Mouse (Mus musculus): ENCODE results near the gene Mettl7a2.
"Not testable (repeated sequence)": the region's sequence is repeated elsewhere in the genome, so short reads cannot be mapped to it uniquely, and the experiment has no call there.

Mettl7a2 gene

DNA sequence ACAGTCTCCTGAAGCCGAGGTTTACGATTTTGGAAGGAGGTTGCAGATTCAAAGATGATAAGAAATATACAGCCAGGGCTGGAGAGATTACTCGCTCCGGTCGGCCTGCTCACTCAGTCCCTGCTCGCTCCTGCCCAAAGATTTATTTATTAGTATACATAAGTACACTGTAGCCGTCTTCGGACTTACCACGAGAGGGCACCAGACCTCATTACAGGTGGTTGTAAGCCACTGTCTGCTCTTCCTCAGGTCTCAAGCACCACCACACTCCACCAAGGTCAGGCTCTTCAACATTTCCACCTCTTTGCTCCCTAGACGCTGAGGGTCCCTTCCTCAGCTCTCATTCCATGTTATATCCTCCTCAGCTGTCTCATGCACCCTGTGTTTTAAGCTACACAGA is 15.2 kb upstream of the Mettl7a2 start:
- peak; percentile 67 to 72 for DNase-seq (ENCODE audit: low spot score in 2 of 2)

DNA sequence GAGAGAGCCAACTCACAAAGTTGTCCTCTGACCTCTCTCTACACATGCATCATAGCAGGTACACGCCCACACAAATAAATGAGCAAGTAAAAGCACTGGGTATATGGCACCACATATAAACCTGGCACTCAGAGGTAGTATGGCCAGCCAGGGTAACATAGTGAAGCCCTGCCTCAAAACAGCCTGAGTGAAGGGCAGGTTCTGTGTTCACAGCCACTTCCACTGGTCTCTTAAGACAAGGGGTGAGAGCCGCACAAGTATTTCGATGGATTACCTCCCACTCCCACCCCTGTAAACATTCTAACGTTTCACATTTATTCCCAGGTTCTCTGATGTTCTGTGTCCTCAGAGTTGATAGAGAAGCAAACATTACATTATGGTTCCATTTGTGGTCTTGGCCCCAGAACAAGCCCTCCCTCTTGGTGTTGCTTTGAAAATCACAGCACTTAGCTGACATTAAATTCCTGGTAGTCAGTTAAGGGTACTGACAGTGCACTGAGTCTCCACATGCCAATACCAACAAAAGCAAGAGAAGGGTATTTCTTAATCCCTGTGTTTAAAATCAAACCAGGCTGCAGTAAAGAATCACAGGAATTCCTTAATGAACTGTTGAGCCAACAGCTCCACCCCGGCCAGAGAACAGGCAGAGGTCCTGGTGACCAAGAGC is 11.6 kb upstream of the Mettl7a2 start:
- not testable (repeated sequence) for DNase-seq (ENCODE audit: low spot score in 2 of 2)

GRCm38 (mm10) chr15:100345484-100345883 is 7.5 kb upstream of the Mettl7a2 start:
- DNase-seq (ENCODE audit: low spot score in 2 of 2): no peak

DNA sequence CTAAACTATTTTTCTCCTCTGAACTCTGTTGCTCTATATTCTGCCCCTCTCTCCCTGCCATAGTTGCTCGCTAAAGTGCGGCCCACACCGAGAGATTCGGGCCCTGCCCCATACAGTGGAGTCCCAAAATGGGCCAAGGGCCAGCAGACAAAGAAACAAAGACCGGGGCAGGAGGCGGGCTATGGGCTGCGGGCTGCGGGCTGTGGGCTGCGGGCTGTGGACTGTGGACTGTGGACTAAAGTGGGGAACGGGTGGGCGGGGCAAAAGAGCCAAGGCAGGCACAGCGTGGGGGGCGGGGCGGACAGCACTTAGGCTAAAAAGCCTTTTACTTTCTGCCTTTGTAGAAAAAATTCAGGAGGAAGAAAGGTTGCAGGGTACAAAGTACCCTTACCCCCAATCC is 6.2 kb upstream of the Mettl7a2 start:
- no peak for DNase-seq (ENCODE audit: low spot score in 2 of 2)

DNA sequence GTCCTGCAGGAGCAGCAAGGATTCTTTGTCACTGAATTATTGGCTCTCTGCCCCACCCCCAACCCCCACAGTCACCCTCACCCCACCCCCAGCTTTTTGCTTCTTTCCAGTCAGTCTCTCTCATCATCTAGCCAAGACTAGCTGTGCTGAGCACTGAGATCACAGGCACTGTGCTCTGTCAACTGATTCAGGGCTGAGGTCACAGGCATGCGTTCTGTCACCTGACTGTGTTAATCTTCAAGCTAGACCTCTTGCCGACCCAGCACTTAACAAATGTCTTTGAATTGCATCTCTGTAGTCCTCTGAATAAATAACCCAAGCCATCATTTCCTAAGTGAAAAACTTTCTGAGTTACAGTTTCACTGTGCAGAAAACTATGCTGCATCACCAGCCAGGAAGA is 3.5 kb upstream of the Mettl7a2 start:
- DNase-seq (ENCODE audit: low spot score in 2 of 2): no peak

DNA sequence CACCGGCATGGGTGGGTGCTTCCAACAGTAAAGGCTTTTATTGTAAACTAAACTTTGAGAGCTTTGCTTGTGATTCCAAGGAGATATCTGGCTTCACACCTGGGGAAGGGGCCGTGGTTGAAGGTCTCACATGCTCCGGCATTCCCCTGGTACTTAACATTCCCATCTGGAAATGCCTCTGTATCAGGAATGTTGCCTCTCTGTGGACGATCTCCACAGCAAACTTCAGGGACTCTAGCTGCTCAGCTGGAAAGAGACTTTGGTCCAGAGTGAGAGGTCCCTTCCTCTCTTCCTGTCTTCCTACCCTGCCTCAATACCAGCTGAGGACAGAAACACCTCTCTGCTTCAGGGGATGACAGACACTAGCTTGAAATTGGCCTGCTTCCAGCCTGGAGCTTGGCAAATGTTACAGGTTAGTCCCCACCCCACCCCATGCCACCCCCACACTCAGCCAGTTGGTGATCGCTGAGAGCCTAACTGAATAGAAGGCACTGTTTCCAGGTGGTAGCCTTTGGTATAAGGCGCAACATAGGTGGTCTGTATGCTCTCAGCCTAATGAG is 1.4 kb upstream of the Mettl7a2 start:
- no peak for DNase-seq (ENCODE audit: low spot score in 2 of 2)

DNA sequence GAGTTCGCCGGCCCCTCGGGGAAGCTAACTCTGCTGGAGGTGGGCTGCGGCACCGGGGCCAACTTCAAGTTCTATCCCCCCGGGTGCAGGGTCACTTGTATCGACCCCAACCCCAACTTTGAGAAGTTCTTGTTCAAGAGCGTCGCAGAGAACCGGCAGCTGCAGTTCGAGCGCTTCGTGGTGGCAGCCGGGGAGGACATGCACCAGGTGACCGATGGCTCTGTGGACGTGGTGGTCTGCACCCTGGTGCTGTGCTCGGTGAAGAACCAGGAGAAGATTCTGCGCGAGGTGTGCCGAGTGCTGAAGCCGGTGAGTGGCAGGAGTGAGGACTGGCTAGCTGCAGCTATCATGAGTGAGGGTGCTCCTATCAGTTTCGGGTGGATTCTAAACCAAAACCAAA is 399 bp downstream of the Mettl7a2 start:
- not testable (repeated sequence) for DNase-seq (ENCODE audit: low spot score in 2 of 2)

GRCm38 (mm10) chr15:100355876-100356275 is 2.9 kb downstream of the Mettl7a2 start:
- DNase-seq (ENCODE audit: low spot score in 2 of 2): no peak

- DNase-seq (ENCODE audit: low spot score in 2 of 2): no peak
These were observed 11.2 kb downstream of the Mettl7a2 start, which contains the start of gene Higd1c for GRCm38 (mm10) chr15:100364242-100364641. Gene Higd1c, plus strand, starts transcription at chr15:100364542.

GRCm38 (mm10) chr15:100365967-100366366 is 13.0 kb downstream of the Mettl7a2 start:
- DNase-seq (ENCODE audit: low spot score in 2 of 2): not testable (repeated sequence)

DNA sequence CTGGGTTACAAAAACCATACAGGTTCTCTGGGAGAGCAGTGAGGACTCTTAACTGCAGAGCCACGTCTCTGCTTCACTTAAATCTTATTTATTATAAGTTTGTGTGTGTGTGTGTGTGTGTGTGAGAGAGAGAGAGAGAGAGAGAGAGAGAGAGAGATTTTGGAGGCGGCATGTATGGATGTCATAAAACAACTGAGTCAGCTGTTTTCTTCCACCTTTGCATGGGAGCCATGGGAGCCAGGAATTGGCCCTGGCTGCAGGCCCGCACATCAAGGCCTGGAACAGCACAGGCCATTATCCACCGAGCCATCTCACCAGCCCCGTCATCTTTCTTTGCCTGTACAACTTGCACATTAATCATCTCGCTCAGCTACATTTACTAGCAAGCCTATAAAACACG is 14.1 kb downstream of the Mettl7a2 start:
- DNase-seq (ENCODE audit: low spot score in 2 of 2): no peak

GRCm38 (mm10) chr15:100375066-100375465 is 22.1 kb downstream of the Mettl7a2 start:
- peak; percentile 24 to 29 for DNase-seq (ENCODE audit: low spot score in 2 of 2)

DNA sequence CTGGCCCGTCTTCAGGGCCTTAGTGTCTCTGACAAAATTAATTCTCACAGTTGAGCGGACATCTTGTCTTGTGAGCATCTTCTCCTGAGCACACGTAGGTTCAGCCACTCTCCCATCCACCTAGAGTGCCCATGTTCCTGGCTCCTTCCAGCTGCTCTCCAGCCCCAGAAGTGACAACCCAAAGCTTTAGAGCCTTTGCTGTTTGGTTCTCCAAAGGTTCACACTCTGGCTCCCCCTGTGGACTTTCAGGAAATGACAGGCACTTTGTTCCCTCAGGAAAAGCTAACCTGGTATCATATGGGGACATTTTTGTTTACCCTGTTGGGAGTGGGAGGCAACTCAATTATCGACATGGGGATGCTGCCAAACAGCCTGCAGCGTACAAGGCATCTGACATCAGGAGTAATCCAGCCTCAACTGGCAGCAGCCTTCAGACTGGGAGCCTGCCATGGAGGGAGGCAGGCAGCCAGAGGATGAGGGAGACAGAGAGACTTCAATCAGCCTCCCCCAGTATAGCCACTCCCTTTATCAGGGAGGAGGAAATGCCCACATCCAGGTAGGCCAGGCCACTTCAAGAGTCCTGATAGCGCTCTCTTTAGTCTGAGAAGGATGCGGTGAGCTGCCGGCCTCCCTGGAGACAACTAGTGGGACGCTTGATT is 25.0 kb downstream of the Mettl7a2 start:
- DNase-seq (ENCODE audit: low spot score in 2 of 2): not testable (repeated sequence)

DNA sequence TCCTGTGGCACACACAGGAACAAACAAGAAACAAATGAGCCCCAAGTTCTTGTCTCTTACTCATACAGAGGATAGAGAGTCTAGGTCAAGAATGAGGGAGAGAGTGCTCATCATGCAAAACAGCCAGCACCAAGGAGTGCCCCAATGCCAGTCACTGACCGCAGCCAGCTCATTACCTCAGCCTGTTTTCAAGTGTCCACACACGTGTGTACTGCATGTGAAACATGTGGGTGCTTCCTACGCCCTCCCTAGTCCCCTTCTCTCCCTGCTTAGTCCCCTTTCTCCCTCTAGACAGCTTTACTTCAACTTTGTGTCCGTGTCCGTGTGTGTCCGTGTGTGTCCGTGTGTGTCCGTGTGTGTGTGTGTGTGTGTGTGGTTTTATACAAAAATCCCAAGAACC is 26.7 kb downstream of the Mettl7a2 start:
- no peak for DNase-seq (ENCODE audit: low spot score in 2 of 2)

DNA sequence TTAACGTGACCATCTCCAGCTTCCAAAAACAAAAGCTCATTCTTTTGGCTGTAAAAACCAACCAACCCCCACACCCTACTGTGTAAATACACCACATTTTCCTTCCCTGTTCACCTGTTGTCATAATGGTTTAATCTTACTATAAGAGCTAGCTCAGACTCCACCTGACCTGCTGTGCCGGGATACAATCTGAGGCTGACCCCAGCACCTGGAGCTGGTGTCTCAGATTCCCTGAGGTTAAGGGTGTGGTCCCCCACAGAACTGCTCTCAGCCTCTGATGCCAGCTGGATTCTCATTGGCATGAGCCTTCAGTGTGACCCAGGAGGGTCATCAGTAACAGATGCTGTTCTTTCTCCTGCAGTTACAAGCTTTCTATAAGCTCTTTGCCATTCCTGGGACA is 27.1 kb downstream of the Mettl7a2 start:
- no peak for DNase-seq (ENCODE audit: low spot score in 2 of 2)

DNA sequence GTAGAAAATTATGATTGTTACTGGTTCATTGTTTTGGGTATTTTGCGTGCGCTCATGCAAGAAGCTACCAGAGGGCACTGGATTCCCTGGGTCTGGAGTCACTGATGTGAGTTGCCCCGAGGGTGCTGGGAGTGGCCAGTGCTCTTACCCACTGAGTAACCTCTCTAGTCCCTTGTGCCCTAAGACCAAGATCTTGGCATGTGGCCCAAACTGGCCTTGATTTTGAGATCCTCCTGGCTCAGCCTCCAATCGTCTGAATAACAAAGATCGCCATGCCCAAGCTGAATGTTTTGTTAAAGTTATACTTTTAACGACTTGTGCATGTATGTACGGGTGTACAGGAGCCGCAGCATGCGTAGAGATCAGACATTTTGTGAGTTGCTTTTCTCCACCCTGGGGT is 32.7 kb downstream of the Mettl7a2 start:
- DNase-seq (ENCODE audit: low spot score in 2 of 2): no peak

DNA sequence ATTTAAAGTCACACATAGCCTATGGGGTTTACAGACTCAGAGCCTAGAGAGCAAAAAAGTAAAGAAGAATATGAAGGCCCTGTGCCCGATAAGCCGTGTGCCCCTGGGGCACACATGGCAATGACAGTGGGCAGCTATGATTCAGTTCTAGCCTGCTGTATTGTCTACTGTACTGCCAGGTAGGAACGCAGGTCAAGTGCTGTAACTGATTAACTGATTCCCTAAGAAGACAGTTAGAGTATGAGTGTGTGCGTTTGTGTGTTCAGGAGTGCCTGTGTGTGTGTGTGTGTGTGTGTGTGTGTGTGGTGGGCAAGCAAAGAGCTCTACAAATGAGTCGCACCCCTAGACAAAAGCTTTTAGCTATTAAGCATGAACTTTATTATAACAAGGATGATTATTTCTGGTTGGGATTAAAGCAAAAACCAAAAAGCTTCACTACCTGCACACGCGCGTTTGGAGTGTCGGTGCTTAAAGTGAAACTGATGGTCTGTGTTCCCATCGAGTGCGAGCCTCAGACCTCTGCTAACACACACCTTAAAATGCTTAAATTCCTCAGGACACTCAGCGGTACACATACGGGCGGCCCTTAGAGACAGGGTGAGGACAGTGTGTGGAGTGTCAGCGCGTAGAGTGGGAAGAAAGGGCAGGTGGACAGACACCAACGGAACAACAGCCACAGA is 34.7 kb downstream of the Mettl7a2 start:
- DNase-seq (ENCODE audit: low spot score in 2 of 2): no peak

DNA sequence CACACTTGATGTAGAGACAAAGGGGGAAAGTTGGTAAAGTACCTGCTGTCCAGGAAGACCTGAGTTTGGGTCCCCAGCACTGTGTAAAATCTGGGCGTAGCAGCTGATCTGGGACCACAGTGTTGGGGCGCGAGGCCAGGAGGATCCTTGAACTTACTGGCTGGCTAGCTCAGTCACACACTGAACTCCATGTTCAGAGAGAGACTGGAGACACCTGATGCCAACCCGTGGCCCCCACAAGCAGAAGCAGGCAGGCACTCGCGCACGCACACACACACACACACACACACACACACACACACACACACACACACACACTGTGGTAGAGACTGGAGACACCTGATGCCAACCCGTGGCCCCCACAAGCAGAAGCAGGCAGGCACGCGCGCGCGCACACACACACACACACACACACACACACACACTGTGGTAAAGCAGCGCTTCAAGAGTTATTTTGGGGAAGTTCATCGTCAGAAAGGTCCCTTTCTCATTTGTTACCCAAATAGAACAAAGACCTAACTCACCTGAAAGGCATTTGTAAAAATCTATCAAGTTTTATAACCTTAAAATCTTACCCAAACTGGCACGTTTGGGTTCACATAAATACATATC is 35.3 kb downstream of the Mettl7a2 start:
- DNase-seq (ENCODE audit: low spot score in 2 of 2): peak; percentile 41

GRCm38 (mm10) chr15:100388886-100389285 is 35.9 kb downstream of the Mettl7a2 start:
- no peak for DNase-seq (ENCODE audit: low spot score in 2 of 2)

DNA sequence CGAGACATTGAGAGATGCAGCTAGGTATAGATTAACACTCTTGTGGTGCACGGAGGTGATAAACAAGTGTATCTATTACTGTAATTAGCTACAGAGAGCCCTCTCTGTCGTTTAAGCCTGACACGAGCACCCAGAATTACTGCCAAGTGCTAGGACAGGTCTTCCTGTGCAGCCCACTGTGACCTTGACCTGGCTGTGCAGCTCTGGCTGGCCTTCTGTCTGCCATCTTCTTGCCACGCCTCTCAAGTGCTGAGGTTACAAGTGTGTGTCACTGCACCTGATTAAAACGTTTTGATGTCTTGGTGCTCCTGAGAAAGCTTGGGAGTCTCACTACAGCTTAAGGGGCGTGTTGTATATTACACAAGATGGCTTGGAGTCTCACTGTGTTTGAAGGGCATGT is 38.1 kb downstream of the Mettl7a2 start:
- no peak for DNase-seq (ENCODE audit: low spot score in 2 of 2)

DNA sequence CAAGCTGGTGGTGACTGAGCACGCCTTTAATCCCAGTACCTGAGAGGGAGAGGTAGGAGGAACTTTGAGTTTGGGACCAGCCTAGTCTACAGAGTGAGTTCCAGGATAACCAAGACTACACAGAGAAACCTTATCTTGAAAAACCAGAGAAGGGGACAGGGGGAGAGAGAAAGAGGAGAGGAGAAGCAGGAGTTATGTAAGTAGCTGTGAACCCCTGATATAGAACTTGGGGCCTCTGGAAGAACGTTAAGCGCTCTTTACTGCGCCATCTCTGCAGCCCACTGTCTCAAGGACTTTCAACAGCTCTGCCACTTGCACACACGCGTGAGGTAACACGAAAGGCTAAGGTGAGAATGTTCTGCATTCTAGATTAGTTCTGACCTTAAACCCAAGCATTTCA is 38.6 kb downstream of the Mettl7a2 start:
- no peak for DNase-seq (ENCODE audit: low spot score in 2 of 2)

DNA sequence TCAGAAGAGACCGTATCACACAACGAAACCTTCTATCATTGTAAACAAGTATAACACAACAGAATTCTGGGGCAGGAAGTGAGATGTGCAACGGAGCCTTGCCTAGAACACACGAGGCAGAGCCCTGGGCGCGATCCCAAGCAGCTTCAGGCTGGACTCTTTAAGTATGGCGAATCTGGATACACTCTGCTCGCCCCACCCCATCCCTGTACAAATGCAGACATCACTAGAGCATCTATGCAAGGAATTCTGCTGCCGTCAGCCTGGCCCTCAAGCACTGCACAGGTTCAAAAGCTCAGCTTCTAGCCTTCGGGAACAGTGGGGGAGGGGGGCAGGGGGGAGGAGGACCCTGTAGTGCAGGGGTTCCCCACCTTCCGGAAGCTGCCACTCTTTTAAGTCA is 40.0 kb downstream of the Mettl7a2 start:
- DNase-seq (ENCODE audit: low spot score in 2 of 2): no peak

All from spleen, postnatal 36 days (tissue).